Mouse (Mus musculus) urinary bladder, postnatal 4 days (tissue): ENCODE data around the gene Vav2.

Source experiments
- DNase-seq, 2 experiments: peaks; one replicate each; pipeline ENCODE4 v3.0.0; 2021 to 2022; ENCODE audit warnings: low spot score in 2 of 2

Vav2 gene

GRCm38 (mm10) chr2:27262984-27263383 is 163.8 kb downstream of the Vav2 start:
- DNase-seq = no peak

GRCm38 (mm10) chr2:27251434-27251833 is 175.4 kb downstream of the Vav2 start:
- DNase-seq = no peak

GRCm38 (mm10) chr2:27248211-27248610 is 178.6 kb downstream of the Vav2 start, which contains the start of gene Sardh:
Sardh (minus strand) TSS chr2:27248337.
- no peak for DNase-seq

GRCm38 (mm10) chr2:27247487-27247863 is 179.4 kb downstream of the Vav2 start:
- DNase-seq = no peak

- peak; percentile 92 for DNase-seq
These were observed 179.9 kb downstream of the Vav2 start for GRCm38 (mm10) chr2:27246712-27247486.

GRCm38 (mm10) chr2:27245947-27246346 is 180.9 kb downstream of the Vav2 start:
- no peak for DNase-seq

GRCm38 (mm10) chr2:27237342-27237741 is 189.5 kb downstream of the Vav2 start:
- peak; percentile 39 to 71 for DNase-seq

GRCm38 (mm10) chr2:27235729-27236128 is 191.1 kb downstream of the Vav2 start:
- peak; percentile 67 to 79 for DNase-seq

- no peak for DNase-seq
These were observed 194.5 kb downstream of the Vav2 start for GRCm38 (mm10) chr2:27232376-27232775.

- DNase-seq = no peak
These were observed 197.2 kb downstream of the Vav2 start for GRCm38 (mm10) chr2:27229481-27230105.

- DNase-seq = no peak
These were observed 197.9 kb downstream of the Vav2 start for GRCm38 (mm10) chr2:27228809-27229480.

- no peak for DNase-seq
These were observed 200.3 kb downstream of the Vav2 start for GRCm38 (mm10) chr2:27226572-27226971.

- no peak for DNase-seq
These were observed 203.8 kb downstream of the Vav2 start for GRCm38 (mm10) chr2:27223012-27223421.

- DNase-seq = no peak
These were observed 208.3 kb downstream of the Vav2 start for GRCm38 (mm10) chr2:27218569-27218968.

- no peak for DNase-seq
These were observed 208.7 kb downstream of the Vav2 start for GRCm38 (mm10) chr2:27218121-27218544.

- DNase-seq = no peak
These were observed 211.3 kb downstream of the Vav2 start for GRCm38 (mm10) chr2:27215537-27215936.
